Mouse (Mus musculus): ENCODE data around the gene Trip12.

The Trip12 gene

DNA sequence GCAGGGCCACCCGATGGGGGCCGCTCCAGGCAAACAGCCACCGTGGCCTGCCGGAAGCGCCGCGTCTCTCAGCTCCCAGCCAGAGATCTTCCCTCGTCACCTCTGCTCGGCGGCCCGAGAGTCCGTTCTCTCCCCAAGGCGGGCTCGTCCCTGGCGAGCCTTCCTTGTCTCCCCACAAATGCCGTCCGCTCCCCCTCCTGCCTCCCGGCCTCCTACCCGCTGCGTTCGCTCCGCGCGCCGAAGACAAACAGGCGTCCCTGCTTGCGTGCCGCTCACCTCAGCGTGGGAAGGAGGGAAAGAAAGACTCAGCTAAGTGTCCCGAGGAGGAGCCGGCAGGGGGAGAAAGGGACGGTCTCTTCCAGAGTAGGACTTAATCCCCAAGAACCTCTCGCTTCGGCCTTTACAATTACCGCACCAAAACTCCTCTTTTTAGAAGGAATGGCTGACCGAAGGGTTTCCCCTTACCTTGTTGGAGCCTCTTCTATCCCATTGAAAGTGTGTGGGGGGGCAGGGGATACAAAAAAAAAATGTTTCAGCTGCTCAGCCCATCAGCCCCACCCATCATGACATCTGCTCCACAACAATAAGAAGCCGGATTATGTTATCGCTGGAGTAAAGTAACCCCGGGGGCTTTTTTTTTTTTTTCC, at the start of gene Trip12:
Trip12 (minus strand) TSS at position 499 of the 647 bp plus-strand sequence.
- DNase-seq (ENCODE audit: low spot score): no peak

DNA sequence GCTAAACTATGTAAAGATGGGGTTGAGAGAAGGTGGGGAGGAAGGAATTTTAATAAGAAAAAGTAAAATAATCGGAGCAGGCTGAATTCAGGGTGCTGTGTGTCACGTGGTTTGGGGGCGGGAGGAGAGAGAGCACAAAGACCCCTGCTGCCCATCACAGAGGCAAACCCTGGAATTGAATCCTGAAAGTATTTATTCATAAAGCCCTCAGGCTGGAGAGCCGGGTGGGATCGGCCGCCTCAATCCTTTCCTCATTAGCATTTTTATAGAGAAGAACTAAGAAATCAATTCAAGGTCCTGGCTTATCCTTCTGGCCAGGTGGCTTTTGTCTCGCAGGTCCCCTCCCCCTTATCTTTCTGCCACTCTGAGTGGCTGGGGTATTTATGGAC, 49.7 kb upstream of the Trip12 start:
- no peak for DNase-seq (ENCODE audit: low spot score)

DNA sequence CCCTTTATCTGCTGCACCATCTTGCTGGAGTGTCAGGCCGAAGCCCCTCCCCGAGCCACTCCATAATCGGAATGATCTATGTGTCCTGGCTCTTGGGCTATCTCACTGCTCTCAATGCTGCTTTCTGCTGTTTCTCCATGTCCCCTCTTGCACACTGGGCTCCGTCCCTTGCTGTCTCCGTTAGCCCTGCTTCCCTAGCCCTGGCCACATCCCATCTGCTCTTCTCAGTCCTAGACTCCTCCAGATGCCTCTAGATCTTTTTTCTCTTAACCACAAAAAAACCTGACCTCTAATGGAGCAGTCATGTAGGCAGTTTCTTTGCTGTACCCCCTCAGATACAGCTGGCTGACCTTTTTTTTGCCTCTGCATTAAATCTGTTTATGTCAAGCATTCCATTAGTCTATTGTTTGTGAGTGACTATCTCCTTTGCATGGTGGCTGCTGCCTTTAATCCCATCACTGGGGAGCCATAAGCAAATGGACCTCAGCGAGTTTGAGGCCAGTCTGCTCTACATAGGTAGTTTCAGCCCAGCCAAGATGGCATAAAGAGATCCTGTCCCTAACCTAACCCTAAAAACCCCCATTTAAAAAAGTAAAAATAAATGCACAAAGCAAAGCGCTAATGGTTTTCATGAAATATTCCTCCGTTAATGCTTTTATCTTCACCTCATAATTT, 49.2 kb upstream of the Trip12 start:
- DNase-seq (ENCODE audit: low spot score): no peak

DNA sequence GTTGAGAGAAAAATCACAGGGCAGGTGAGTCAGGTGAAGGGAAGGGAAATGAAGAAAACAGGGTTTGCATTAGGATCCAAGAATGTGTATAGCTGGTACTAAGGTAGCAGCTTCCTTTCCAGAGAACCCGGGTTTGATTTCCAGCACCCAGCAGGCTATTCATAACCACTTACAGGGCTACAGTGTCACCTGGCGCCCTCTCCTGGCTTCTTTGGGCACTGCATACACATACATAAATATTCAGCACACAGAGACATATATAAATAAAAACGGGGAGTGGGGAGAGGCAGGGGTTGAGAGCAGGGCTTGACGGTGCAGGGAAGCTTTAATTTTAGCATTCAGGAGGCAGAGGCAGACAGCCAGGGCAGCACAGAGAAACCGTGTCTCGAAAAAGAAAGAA, 45.6 kb upstream of the Trip12 start:
- no peak for DNase-seq (ENCODE audit: low spot score)

DNA sequence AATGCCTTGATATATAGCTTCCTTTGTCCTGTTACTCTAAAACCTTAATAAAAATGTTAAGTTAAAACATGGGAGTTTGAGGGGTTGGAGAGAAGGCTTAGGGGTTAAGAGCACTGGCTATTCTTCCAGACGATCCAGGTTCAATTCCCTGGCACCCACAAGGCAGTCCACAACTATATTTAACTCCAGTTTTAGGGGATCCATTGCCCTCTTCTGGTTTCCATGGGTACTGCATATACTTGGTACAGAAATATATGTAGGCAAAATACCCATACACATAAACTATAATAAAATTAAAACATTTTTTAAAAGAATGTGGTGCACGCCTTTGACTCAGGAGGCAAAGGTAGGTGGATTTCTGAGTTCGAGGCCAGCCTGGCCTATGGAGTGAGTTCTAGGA, 44.9 kb upstream of the Trip12 start:
- no peak for DNase-seq (ENCODE audit: low spot score)

DNA sequence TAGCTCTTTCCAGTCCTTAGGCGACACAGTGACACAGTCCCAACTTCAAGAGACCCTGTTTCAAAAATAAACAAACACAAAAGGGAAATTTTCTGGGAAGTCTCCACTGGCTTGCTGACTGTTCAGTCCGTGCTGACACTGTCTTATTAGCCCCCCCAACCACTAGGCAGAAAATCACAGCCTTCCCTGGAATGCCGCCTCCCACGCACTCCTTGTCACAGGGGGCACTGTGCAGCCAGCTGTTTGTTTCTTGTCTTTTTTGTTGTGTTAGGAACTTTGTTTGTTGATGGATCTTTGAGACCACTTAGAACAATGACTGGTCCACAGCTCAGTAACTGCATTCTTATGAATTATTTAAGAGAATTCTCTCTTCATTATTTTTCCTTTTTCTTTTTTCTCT, 43.6 kb upstream of the Trip12 start:
- DNase-seq (ENCODE audit: low spot score): no peak

DNA sequence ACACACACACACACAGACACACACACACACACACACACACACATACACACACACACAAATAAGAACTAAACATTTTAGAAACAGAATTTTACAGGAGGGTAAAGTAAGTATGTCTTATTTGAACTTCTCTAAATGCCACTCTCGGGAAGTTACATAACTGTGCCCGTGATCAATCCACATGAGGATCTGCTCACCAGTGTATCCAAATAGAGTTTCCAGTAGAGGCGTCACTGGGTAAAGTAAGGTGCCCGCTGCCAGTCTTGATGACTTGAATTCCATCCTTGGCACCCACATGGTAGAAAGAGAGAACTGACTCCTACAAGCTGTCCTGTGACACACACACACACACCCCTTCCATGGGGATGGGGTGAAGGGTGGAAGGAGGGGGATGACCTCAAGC, 42.6 kb upstream of the Trip12 start:
- DNase-seq (ENCODE audit: low spot score): no peak

DNA sequence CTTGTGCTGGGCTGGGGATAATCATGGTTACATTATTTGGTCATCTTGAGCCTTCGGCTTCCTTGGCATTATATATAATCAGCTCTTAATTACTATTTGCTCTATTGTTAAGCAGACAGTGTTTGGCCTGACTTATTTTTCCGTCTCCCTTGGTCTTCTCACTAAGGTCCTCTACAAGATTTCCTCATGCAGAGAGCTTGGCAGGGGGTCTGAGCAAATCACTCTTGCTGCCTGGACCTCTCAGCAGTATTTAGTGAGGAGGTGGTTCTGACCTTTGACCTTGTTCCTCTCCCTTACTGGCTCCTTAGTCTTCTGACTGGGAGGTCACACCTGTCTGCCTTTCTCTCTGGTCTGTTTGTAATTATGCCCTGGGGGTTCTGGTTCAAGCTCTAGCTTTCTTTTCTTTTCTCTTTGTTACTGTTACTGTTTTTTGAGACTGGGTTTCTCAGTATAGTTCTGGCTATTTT, 41.8 kb upstream of the Trip12 start:
- DNase-seq (ENCODE audit: low spot score): peak; percentile 69

DNA sequence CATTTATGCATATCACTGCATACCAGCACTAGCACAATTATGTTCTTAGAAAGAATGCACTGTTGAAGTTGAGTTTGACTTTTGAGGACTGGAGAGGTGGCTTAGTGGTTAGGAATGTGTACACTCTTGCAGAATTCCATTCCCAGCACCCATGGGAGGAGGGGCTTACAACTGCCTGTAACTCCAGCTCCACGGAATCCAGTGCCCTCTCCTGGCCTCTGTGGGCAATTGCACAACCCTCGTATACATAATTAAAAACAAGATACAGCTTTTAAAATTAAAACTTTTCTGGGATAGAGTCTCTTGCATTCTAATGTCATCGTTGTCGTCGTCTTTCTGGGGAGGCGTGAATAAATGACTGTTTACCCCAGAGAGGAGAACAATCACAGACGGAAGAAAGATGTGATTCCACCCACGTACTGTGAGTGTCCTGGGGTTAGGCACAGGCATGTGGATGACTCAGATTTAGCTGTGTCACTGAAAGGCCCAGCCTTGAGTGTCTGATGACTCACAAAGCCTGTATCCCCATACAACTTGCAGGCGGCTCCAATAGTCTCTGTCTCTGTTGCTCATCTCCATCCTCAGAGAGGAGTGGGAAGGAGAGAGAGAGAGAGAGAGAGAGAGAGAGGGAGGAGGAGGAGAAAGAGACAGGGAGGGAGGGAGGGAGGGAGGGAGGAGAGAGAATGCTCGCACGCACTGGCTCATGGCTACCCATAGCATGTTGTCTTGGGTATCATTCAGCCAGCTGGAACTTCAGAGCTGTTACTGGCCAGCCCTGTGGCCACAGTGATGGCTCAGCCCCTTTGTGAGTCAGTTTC, 41.1 kb upstream of the Trip12 start:
- DNase-seq (ENCODE audit: low spot score): no peak

DNA sequence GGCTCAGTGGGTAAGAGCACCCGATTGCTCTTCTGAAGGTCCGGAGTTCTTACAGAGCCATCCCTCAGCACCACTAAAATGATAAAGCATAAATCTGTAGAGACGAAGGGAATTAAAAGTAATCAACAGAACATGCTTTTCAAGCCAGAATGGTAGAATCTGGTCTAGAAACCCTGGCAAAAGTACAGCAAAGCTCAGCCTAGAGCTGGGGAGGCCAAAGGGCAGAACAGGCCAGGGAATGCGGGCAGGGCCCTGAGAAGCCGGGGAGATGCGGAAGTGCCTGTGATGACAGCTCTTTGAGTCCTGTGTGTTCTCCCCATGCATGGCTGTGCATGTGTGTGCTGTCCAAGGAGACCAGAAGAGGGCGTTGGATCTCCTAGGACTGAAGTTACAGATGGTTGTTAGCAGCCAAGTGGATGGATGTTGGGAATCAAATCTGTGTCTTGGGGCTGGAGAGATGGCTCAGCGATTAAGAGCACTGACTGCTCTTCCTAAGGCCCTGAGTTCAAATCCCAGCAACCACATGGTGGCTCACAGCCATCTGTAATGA, 39.3 kb upstream of the Trip12 start:
- DNase-seq (ENCODE audit: low spot score): no peak

DNA sequence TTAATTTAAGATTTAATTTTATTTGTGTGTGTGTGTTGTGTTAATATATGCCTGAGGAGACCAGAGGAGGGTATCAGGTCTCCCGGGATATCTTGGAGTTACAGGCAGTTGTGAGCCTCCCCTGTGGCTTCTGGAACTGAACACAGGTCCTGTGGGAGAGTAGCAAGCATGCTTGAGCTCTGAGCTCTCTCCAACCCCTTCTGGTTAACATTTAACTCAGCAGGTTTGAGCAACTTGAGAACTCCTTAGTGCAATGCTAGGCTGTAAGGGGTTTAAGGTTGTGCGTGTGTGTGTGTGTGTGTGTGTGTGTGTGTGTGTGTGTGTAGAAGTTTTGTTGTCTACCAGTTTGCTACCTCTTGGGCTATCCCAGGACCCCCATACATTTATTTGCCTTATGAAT, 37.3 kb upstream of the Trip12 start:
- DNase-seq (ENCODE audit: low spot score): peak; percentile 72

DNA sequence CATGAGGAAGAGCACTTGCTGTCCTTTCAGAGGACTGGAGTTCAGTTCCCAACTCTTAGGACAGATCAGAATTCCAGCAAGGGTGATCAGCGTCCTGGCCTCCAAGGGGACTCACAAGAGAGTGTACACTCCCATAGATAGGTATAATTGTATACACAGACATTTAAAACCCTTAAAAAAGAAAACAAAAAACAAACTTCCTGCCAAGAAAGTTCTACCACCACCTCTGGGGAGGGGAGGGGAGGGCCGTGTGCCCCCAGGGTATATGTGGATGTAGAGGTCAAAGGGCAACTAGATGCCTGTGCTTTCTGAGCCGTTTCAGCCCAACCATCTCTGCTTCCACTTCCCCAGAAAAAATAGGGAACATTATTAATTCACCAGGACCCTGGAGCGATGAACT, 32.6 kb upstream of the Trip12 start:
- no peak for DNase-seq (ENCODE audit: low spot score)

DNA sequence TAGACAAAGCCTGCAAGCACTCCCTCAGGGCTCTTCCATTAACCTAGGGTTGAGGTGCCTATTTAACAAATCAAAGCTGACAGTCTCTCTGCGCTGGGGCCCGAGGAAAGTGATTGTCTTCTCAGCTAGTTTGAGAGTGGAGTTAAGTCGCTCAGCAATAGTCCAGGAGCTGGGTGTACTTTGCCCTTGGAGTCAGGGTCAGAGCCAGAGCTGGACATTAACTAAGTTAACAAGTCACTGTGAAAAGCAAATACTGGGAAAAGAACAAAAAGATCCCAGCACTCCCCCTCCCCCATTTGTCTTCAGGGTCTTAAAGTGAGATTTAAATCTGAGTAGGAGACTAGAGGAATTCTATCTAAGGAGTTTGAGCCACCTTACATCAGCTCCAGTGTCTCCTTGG, 31.8 kb upstream of the Trip12 start:
- DNase-seq (ENCODE audit: low spot score): peak; percentile 88

DNA sequence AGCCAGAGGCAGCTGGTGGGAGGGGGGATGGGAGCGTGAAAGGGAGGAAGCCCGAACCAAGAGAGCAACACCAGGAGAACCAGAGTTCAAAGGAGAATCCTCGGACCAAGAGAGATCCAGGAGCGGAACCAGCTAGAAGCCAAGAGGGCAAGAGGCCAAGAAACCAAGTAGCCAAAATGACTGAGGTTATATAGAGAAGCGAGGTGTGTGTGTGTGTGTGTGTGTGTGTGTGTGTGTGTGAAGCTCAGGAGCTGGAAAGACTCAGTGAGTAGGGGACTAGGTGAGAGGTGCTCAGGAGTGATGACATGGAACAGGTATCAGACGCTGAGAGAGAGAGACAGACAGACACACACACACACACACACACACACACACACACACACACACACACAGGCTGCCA, 30.8 kb upstream of the Trip12 start:
- no peak for DNase-seq (ENCODE audit: low spot score)

DNA sequence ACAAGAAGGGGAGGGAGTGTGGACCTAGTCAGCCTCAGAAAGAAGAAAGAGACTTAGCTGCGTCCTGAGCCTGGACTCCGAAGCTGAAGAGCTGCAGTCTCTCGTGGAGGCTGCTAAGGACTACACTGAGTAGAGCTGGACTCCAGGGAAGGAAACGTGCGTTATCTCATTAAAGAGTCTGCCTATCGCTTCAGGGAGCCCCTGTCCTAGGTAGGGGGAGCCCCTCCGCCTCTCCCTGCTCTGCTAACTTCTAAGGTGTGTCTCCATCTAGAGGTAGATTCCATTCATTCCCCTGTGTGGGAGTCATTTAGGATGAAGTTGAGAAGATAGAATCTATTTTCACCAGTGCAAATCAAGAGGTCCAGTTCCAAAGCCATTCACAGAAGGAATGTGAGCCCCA, 29.2 kb upstream of the Trip12 start:
- no peak for DNase-seq (ENCODE audit: low spot score)

DNA sequence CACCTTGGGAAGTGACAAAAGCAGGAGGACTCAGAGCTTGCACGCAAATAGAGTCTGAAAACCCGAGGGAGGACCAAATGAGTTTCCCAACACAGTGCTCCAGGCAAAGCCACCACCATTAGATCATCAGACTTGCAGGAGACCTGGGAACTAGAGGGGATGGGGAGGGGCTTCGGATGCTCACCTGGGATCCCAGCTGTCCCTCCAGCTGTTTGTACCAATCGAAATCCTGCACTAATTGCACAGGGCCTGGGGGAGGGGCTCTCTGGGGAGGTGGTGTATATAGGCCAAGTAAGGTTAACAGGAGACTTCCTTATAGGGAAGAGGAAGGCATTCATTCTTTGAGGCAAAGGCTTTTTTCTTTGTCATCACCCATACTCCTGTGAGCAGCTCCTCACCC, 28.5 kb upstream of the Trip12 start:
- DNase-seq (ENCODE audit: low spot score): no peak

DNA sequence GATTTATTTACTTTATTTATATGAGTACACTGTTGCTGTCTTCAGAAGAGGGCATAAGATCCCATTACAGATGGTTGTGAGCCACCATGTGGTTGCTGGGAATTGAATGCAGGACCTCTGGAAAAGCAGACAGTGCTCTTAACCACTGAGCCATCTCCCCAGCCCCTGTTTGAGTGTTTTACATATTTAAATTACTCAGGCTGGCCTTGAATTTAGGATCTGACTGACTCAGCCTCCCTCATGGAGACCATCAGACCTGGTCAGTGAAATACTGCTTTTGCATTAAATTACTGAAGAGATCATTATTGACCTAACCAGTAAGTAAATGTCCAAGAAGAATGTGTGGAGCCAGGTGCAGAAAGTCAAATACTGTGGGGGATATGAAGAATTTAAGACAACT, 28.0 kb upstream of the Trip12 start:
- DNase-seq (ENCODE audit: low spot score): no peak

DNA sequence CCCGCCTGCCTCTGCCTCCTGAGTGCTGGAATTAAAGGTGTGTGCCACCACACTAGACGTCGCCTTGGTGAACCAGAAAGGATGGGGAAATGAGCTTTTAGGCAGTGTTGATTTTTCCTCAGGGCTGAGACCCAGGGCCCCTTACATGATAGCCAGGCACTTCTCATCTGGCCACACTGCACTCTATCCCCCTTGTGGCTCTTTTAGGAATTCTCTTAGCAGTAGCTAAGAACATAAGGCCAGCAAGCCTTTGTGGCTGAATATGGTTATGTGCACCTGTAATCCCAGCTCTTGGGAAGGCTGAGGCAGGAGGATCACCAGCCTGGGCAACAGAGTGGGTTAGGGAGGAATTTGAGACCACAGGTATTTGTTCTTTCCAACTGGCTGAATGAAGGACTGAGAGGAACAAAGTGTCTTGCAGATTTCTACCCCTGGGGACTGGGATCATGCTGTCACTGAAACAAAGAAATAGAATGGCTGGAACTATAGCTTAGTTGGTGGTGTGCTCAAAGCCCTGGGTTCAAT, 26.5 kb upstream of the Trip12 start:
- DNase-seq (ENCODE audit: low spot score): no peak

DNA sequence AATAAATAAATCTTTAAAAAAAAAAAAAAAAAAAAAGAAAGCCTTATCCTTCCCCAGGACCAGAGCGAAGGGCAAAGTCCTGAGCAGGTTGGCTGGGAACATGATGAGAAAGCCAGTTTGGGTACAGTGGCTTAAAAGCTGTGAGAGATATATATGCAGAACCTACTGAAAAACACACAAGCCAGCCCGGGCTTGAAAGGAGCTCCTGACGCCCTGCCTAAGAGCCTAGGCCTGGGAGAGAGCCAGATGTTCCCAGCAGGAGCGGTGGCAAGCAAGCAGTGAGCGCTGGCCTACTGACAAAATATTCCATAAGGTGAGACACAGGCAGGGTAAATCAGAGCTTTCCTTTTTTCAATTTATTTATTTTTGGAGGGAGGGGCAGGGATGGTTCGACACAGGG, 25.9 kb upstream of the Trip12 start:
- no peak for DNase-seq (ENCODE audit: low spot score)

DNA sequence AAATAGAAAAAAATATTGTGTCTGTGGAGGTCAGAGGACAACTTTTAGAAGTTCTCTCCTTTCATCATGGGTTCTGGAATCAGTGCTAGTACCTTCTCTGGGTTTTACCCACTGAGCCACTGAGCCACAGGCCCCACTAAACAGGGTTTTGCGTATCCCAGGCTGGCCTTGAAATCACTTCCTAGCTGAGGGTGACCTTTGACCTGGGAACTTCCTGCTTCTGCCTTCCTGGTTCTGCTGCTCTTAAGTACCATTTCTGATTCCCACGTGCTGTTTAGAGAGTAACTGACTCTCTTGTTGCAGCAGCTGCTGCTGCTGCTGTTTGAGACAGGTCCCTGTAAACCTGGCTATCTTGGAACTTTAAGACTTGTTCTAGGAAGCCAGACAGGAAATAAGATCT, 24.3 kb upstream of the Trip12 start:
- peak; percentile 56 for DNase-seq (ENCODE audit: low spot score)

DNA sequence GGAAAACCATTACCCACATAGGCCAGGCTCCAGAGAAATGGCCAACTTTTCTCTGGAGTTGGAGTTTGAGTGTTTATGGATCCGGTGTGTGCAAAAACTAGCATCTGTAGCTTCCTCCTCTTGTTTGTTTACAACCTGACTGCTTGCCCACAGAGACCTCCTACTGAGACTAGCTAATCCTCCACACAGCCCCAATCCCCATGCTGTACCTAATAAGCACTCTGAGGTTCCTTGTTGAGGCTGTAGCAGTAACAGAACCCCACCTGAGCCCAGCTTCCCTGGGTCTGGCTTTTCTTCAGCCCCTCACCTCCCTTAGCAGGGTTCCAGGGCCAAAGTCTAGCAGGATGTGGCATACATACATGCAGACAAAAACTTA, 20.9 kb upstream of the Trip12 start:
- DNase-seq (ENCODE audit: low spot score): no peak

DNA sequence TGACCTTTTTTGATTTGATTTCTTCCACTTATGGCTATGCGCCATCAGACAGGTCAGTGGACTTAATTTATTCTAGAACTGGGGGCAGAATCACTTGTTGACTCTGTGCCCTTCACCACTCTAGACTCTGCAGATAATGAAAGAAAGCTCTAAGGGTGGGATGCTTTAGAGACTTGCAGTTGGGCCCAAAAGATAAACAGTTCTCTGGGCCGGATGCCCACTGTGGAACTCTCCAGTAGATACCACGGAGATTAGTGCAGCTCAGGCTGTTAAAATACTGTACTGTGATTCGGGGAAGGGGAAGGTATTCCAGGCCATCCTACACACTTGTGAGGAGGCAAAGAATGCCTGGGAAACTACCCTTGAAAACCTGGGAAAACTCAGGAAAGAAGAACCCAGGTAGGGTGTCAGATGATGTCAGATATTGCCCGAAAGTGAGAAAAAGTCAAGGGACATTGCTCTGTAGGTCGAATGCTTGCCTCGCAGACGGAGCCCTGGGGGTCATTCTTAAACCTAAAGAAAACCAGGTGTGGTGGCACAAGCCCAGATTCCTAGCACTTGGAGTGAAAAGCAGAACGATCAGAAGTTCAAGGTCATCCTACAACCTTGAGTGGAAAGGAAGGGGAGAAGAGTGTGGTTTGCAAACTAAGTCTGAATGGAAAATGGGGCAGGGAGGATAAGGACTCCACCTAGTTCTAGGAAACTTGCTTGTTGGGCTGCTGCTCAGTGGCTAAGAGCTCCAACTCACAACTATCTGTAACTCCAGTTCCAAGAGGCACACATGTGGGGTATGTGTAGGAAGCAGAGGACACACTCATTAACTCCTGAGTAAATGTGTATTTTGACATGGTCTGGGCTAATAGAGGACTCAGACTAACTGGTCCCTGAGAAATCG, 20.3 kb upstream of the Trip12 start:
- DNase-seq (ENCODE audit: low spot score): no peak

Data from yolk sac, embryonic 10.5 days (tissue).